Mouse (Mus musculus): ENCODE data around the gene Tmem44. TPM values are rescaled to one million over a fixed set of nuclear protein-coding genes. Genes with fewer than 3 reads are reported as not detected.

Gene Tmem44
- polyA plus RNA-seq, 1 experiment from 2014 or later = 73.7 TPM

DNA sequence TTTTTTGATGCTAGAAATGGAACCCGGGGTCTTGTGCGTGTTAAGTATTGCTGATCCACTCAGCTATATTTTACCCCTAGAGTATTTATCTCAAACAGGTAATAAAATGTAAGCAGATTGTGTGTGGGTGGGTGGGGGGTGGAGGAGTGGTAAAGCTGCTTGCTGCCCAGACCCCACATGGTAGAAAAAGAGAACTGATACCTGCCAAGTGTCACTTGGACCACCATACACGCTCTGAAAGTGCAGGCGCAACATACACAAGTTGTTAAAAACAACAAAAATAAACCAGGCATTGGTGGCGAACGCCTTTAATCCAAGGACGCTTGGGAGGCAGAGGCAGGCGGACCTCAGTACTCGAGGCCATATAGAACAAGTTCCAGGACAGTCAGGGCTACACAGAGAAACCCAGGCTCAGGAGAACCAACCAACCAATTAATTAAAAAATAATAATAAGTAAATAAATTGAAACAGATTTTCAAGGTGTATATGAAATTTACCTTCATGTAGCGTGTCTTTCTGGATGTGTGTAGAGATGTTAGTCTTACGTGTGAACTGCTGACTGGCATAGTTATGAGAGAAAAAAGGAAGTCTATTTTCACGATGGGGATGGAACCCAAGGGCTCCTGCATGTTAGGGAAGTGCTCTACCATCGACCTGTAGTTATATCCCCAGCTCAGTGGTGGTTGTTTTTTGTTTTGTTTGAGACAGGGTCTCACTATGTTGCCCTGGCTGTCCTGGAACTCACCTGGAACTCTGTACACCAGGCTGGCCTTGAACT lies 38.9 kb downstream of the Tmem44 start:
- Histone ChIP-seq H3K36me3 (peaks cover 22% of the 10 kb centered on the region), H3K4me1 (replicated peaks) (peaks cover 36% of the 10 kb centered on the region), H3K9me3 (no peaks in the 10 kb centered on the region), H3K27me3 (no peaks in the 10 kb centered on the region), H3K4me3 (peak overlapping the region; percentile 60), H3K27ac (peak overlapping the region; percentile 95), H3K9ac (peak overlapping the region; percentile 85), H3K4me2 (peak overlapping the region; percentile 56)
- no peak for ATAC-seq (ENCODE audit: low FRiP score)
- WGBS = 84% methylated on average over 13 of the region's 13 CpGs

DNA sequence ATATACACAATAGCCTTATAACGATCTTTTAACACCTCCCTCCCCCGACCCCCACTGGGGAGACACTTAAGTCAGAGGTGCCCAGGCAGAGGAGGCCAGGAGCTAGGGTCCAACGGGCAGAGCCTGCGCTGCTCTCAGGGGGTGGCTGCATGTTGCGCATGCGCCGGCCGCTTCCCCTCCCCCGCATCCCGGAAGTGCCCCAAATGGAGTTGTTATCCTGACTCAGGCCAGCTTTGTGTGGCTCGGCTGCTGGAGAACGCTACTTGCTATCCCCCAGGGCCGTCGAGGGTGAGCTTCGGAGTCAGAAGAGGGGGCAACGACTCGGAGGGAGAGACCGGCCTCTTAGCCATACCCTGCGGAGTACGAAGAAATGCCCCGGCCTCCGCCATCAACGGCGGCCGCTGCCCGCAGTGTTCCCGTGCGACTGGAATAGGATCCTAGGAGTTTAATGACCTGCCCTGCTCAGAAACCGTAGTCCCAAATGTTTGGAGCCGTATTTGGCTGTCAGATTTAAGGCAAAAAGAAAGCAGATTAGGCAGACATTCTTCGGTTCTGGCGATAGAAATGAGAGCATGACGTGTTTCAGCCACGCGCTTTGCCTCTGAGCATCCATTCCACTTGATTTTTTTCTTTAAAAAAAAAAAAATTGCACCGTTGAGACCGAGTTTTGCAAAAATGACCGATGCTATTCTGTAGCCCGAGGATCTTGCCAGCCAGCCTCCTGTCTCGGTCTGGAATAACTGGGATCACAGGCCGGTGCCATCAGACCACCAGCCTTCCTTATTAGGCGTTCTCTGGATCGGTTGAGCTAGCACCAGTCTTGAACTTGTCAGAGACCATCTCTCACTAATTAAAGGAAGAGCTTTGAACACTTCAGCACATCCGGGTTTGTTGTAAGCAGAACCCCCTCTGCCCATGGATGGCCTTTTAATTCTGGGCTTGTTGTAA lies 39.9 kb downstream of the Tmem44 start:
- ATAC-seq (ENCODE audit: low FRiP score) = peak; percentile 90
- Histone ChIP-seq H3K9ac (peak overlapping the region; percentile 85), H3K27me3 (no peaks in the 10 kb centered on the region), H3K9me3 (no peaks in the 10 kb centered on the region), H3K4me2 (peak overlapping the region; percentile 56), H3K27ac (peak overlapping the region; percentile 95), H3K36me3 (peaks cover 15% of the 10 kb centered on the region), H3K4me3 (peak overlapping the region; percentile 60), H3K4me1 (replicated peaks) (peaks cover 36% of the 10 kb centered on the region)
- WGBS = 4% methylated on average over 44 of the region's 44 CpGs

DNA sequence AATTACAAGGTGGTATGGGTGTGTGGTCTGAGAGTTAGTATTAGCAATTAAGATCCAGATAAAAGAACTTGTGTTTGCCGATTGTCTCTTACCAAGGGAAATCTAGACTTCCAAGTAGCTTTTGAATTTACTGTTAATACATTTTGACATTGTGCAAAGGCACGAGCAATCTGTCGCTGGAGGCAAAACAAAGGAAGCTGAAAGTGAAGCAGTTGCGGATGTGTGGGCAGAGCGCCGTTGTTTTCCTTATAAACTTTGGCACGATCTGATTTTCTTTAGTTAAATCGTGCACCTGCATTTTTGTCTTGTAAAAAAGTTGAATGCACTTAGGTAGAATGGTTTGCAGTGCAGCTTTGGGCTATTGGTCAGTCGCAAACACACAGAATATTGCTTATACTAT lies 40.6 kb downstream of the Tmem44 start:
- Histone ChIP-seq H3K9ac (peak overlapping the region; percentile 85), H3K9me3 (no peaks in the 10 kb centered on the region), H3K36me3 (peaks cover 8% of the 10 kb centered on the region), H3K27me3 (no peaks in the 10 kb centered on the region), H3K4me1 (replicated peaks) (peaks cover 42% of the 10 kb centered on the region), H3K27ac (peak overlapping the region; percentile 95; the same call in 1 of the 2 replicates), H3K4me3 (peak overlapping the region; percentile 60), H3K4me2 (peak overlapping the region; percentile 56)
- no peak for ATAC-seq (ENCODE audit: low FRiP score)
- 56% methylated on average over 9 of the region's 9 CpGs for WGBS

- H3K27ac ChIP-seq = no peak overlapping the region
- ATAC-seq (ENCODE audit: low FRiP score) = no peak
Measured at GRCm38 (mm10) chr16:30509340-30509739, 41.3 kb downstream of the Tmem44 start.

GRCm38 (mm10) chr16:30508738-30509137 lies 41.9 kb downstream of the Tmem44 start:
- Histone ChIP-seq H3K4me3 (no peak overlapping the region), H3K9me3 (no peaks in the 10 kb centered on the region), H3K36me3 (no peaks in the 10 kb centered on the region; the same call in 1 of the 2 replicates), H3K4me1 (replicated peaks) (peaks cover 37% of the 10 kb centered on the region), H3K27ac (no peak overlapping the region), H3K9ac (no peak overlapping the region), H3K4me2 (no peak overlapping the region), H3K27me3 (no peaks in the 10 kb centered on the region)
- no peak for ATAC-seq (ENCODE audit: low FRiP score)
- 92% methylated on average over 9 of the region's 9 CpGs for WGBS

More at GRCm38 (mm10) chr16:30509340-30509739, 41.3 kb downstream of the Tmem44 start:
- Histone ChIP-seq H3K9me3 (no peaks in the 10 kb centered on the region), H3K4me3 (no peak overlapping the region), H3K36me3 (peaks cover 5% of the 10 kb centered on the region), H3K9ac (no peak overlapping the region), H3K4me1 (replicated peaks) (peaks cover 42% of the 10 kb centered on the region), H3K4me2 (no peak overlapping the region), H3K27me3 (no peaks in the 10 kb centered on the region)
- 95% methylated on average over 12 of the region's 12 CpGs for WGBS

DNA sequence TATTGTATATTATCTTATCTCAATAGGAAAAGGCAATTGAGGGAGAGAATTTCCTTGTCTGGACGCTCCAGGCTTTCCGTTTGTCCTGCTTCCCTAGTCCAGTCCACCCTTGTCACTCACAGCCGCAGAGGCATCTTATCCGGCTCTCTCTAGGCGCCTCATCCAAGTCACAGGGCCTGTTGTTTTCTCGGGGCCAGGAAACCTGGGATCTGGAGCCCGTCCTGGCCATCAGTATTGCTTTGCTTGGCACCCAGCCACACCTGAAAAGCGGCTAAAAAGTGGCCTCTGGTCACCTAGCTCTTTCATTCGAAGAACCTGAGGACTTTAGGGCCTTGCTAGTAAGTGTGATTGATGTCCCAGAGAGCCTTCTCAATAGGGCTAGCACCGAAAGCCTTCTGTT lies 43.5 kb downstream of the Tmem44 start:
- no peak overlapping the region for H3K27ac ChIP-seq
- H3K9me3 ChIP-seq = no peaks in the 10 kb centered on the region
- H3K9ac ChIP-seq = no peak overlapping the region
- peaks cover 6% of the 10 kb centered on the region; the same call in 1 of the 2 replicates for H3K27me3 ChIP-seq
- no peak overlapping the region for H3K4me3 ChIP-seq
- 74% methylated on average over 10 of the region's 10 CpGs for WGBS
- H3K36me3 ChIP-seq = no peaks in the 10 kb centered on the region
- peaks cover 22% of the 10 kb centered on the region for H3K4me1 ChIP-seq (replicated peaks)
- no peak overlapping the region for H3K4me2 ChIP-seq
- no peak for ATAC-seq (ENCODE audit: low FRiP score)

- H3K27ac ChIP-seq = no peak overlapping the region
- H3K4me2 ChIP-seq = no peak overlapping the region
- no peaks in the 10 kb centered on the region for H3K9me3 ChIP-seq
- no peak for ATAC-seq (ENCODE audit: low FRiP score)
- peaks cover 7% of the 10 kb centered on the region; the same call in 1 of the 2 replicates for H3K27me3 ChIP-seq
- no peak overlapping the region for H3K4me3 ChIP-seq
- peaks cover 11% of the 10 kb centered on the region; the same call in 1 of the 2 replicates for H3K4me1 ChIP-seq (replicated peaks)
- H3K36me3 ChIP-seq = no peaks in the 10 kb centered on the region
- H3K9ac ChIP-seq = no peak overlapping the region
- WGBS = 69% methylated on average over 11 of the region's 11 CpGs
Measured at GRCm38 (mm10) chr16:30505311-30506031, 45.2 kb downstream of the Tmem44 start.

DNA sequence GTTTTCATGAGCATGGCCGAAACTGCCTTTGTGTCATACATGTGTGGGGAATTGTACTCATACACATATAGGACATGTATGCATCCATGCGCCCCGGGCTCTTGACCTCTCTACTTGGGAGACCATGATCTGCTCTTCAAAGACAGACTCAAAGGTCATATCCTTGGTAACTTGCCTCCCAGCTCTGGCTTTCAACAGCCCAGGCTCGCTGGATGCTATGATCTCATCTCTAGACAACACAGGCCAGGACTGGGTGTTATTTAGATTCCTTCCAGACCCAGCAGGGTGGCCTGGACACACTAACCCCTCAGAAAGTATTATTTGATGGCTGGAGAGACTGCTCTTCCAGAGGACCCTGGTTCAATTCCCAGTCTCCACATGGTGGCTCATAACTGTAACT lies 45.8 kb downstream of the Tmem44 start:
- H3K27ac ChIP-seq = no peak overlapping the region
- H3K4me3 ChIP-seq = no peak overlapping the region
- no peaks in the 10 kb centered on the region for H3K9me3 ChIP-seq
- H3K36me3 ChIP-seq = no peaks in the 10 kb centered on the region
- H3K27me3 ChIP-seq = peaks cover 11% of the 10 kb centered on the region; the same call in 1 of the 2 replicates
- H3K9ac ChIP-seq = no peak overlapping the region
- WGBS = 73% methylated on average over 4 of the region's 4 CpGs
- ATAC-seq (ENCODE audit: low FRiP score) = no peak
- H3K4me1 ChIP-seq (replicated peaks) = 0 out of 2 replicates have a peak, but pooled peaks cover 6% of the 10 kb centered on the region
- H3K4me2 ChIP-seq = no peak overlapping the region

GRCm38 (mm10) chr16:30503958-30504357 lies 46.7 kb downstream of the Tmem44 start:
- Histone ChIP-seq H3K9me3 (no peaks in the 10 kb centered on the region), H3K4me2 (no peak overlapping the region), H3K36me3 (no peaks in the 10 kb centered on the region), H3K4me1 (replicated peaks) (peaks cover 13% of the 10 kb centered on the region), H3K4me3 (no peak overlapping the region), H3K27me3 (peaks cover 11% of the 10 kb centered on the region; the same call in 1 of the 2 replicates), H3K27ac (no peak overlapping the region), H3K9ac (no peak overlapping the region)
- WGBS = 19% methylated on average over 15 of the region's 15 CpGs
- ATAC-seq (ENCODE audit: low FRiP score) = no peak

- Histone ChIP-seq H3K27me3 (peaks cover 11% of the 10 kb centered on the region; the same call in 1 of the 2 replicates), H3K9ac (peak overlapping the region; percentile 29; the same call in 1 of the 2 replicates), H3K4me1 (replicated peaks) (peaks cover 13% of the 10 kb centered on the region), H3K9me3 (no peaks in the 10 kb centered on the region), H3K27ac (no peak overlapping the region), H3K4me3 (no peak overlapping the region), H3K36me3 (no peaks in the 10 kb centered on the region), H3K4me2 (peak overlapping the region; percentile 34)
- 54% methylated on average over 25 of the region's 25 CpGs for WGBS
- ATAC-seq (ENCODE audit: low FRiP score) = peak; percentile 27
Measured at GRCm38 (mm10) chr16:30502221-30502891, 48.3 kb downstream of the Tmem44 start.

GRCm38 (mm10) chr16:30501621-30502020 lies 49.0 kb downstream of the Tmem44 start:
- Histone ChIP-seq H3K4me2 (no peak overlapping the region), H3K27me3 (peaks cover 11% of the 10 kb centered on the region; the same call in 1 of the 2 replicates), H3K4me3 (no peak overlapping the region), H3K4me1 (replicated peaks) (peaks cover 13% of the 10 kb centered on the region), H3K27ac (no peak overlapping the region), H3K9ac (no peak overlapping the region), H3K9me3 (no peaks in the 10 kb centered on the region), H3K36me3 (no peaks in the 10 kb centered on the region)
- 69% methylated on average over 5 of the region's 5 CpGs for WGBS
- no peak for ATAC-seq (ENCODE audit: low FRiP score)

Measured in hindbrain, embryonic 13.5 days (tissue).